Mouse (Mus musculus): ENCODE data around the gene Slc45a2.

DNA sequence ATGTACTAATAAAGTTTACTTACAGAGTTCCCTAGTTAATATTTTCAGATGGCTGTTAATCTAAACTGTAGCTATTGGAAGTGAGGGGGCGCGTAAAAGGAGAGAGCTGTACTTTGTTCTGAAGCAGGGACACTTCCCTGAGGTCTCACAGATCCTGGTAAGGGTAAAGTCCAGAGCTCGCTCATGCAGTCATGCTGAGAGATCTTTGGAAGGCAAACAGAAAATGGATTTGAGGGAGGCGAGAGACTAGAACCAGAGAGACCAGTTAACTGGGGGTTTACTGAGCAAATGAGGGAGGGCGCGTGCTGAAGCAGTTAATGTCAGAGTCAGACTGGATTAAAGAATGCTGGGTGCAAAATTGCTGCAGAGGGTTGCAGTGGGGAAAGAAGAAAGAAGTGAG, 14.8 kb upstream of the Slc45a2 start:
- no peak for TF ChIP-seq CTCF (IDR thresholded peaks at IDR 0.05; ENCODE audit: low read depth, low read length)
- no peak for TF ChIP-seq GATA2 (IDR thresholded peaks at IDR 0.05; ENCODE audit: borderline replicate concordance, low read depth, low read length)
- TF ChIP-seq TAL1 (conservative IDR thresholded peaks at IDR 0.05; ENCODE audit: low read depth, low read length) = no peak
- no peak for TF ChIP-seq POLR2AphosphoS5 (IDR thresholded peaks at IDR 0.05; ENCODE audit: insufficient replicate concordance, low read depth, low read length)

All from G1E (cell line).